Mouse (Mus musculus) lung, postnatal 0 days (tissue): ENCODE data around the gene Ltbr.

Source experiments
- CTCF ChIP-seq: IDR thresholded peaks from 2 replicates; pipeline ENCODE4 v1.5.1; 2016; ENCODE audit warnings: antibody characterized with exemption, mild to moderate bottlenecking
- EP300 ChIP-seq: IDR thresholded peaks from 2 replicates; pipeline ENCODE4 v1.6.1; 2016; ENCODE audit warnings: antibody characterized with exemption, mild to moderate bottlenecking, control low read depth

- TF ChIP-seq CTCF (no peak), EP300 (no peak)
Observed at GRCm38 (mm10) chr6:125267469-125267868, 46.2 kb downstream of the Ltbr start.
